Mouse (Mus musculus) embryonic facial prominence, embryonic 13.5 days (tissue): ENCODE measurements around the gene Adgra1. TPM values are rescaled to one million over a fixed set of nuclear protein-coding genes. Genes with fewer than 3 reads are reported as not detected.
A peak's percentile ranks its signal among the peaks of the same experiment; 100 is the strongest.

Source experiments
- ATAC-seq: fragments of 200-750 bp; cut with Nextera tagmentation; 2 replicates; pipeline ENCODE4 v1.8.0; 2017; ENCODE audit warnings: low read depth; ENCODE audit not compliant: insufficient number of reproducible peaks, insufficient read depth, low FRiP score, low TSS enrichment
- H3K27ac ChIP-seq: fragments of 300-500 bp; sonication (generic); 2 replicates; pipeline ENCODE4 v1.5.1; 2015; ENCODE audit warnings: moderate library complexity, mild to moderate bottlenecking, inconsistent platforms
- H3K27me3 ChIP-seq: fragments of 300-500 bp; sonication (generic); 2 replicates; pipeline ENCODE4 v1.6.1; 2015; ENCODE audit warnings: mild to moderate bottlenecking, inconsistent platforms
- H3K36me3 ChIP-seq: fragments of 300-500 bp; sonication (generic); 2 replicates; pipeline ENCODE4 v1.6.1; 2015; ENCODE audit warnings: mild to moderate bottlenecking, inconsistent platforms
- H3K4me1 ChIP-seq: fragments of 300-500 bp; sonication (generic); 2 replicates; pipeline ENCODE4 v1.6.1; 2015; ENCODE audit warnings: inconsistent platforms
- H3K4me2 ChIP-seq: fragments of 300-500 bp; sonication (generic); 2 replicates; pipeline ENCODE4 v1.6.1; 2015; ENCODE audit warnings: moderate library complexity, mild to moderate bottlenecking, inconsistent platforms
- H3K4me3 ChIP-seq: fragments of 300-500 bp; sonication (generic); 2 replicates; pipeline ENCODE4 v1.5.1; 2015; ENCODE audit warnings: mild to moderate bottlenecking, inconsistent platforms
- H3K9ac ChIP-seq: fragments of 300-500 bp; sonication (generic); 2 replicates; pipeline ENCODE4 v1.6.1; 2015; ENCODE audit warnings: mild to moderate bottlenecking, inconsistent platforms
- H3K9me3 ChIP-seq: fragments of 300-500 bp; sonication (generic); 2 replicates; pipeline ENCODE4 v1.6.1; 2016; ENCODE audit warnings: inconsistent platforms
- WGBS: fragments of 180-500 bp; shearing (Covaris S2); methylation state at CpG from one replicate; pipeline ENCODE4 v1.1.7; 2015; ENCODE audit warnings: mixed read lengths; 5-methylcytosine and 5-hydroxymethylcytosine counted together
- polyA plus RNA-seq: library from polyadenylated mRNA; unstranded; fragments of >200 nt; fragmentation: Nextera tagmentation; extraction: Ambion mirVana; gene quantifications from 2 replicates; pipeline ENCODE4 v1.2.1, GENCODE M21; 2015

The Adgra1 gene
- polyA plus RNA-seq, 1 experiment from 2014 or later = 1.4 TPM

DNA sequence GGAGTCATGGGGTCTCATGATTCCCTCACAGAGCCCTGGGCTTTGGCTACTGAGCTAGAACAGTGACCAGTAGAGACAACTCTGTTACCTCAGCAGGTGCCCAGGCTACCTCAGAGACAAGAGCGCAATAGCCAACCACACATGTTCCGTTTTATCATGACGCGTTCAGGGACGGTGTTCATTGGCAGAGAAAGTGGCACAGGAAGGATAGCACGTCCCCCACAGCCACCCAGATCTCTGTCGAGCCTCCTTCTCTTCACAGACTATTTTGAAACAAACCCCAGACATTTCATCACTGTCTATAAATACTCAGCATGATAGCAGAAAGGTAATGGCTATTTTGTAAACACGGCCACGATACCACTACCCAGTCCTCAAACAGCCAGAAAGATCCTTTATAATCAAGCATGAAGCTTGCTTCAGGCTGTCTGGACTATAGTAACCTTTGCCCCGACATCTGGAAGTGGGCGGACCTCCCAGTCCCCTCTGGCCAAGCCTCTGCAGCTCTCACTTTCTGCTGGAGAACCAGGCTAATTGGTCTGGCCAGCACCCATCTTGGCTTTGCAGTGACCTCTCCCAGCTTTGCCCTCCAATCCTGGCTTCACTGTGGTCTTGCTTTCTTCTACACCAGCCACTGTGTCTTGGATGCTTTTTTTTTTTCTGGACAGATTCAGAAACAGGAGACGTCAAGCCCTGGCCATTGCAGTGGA lies 11.5 kb upstream of the Adgra1 start:
- Histone ChIP-seq H3K9ac (no peak overlapping the region), H3K9me3 (no peaks in the 10 kb centered on the region), H3K27me3 (no peaks in the 10 kb centered on the region; the same call in 1 of the 2 replicates), H3K4me3 (no peak overlapping the region), H3K27ac (no peak overlapping the region), H3K36me3 (no peaks in the 10 kb centered on the region), H3K4me1 (no peaks in the 10 kb centered on the region), H3K4me2 (no peak overlapping the region)
- 47% methylated on average over 12 of the region's 12 CpGs for WGBS
- ATAC-seq = no peak

DNA sequence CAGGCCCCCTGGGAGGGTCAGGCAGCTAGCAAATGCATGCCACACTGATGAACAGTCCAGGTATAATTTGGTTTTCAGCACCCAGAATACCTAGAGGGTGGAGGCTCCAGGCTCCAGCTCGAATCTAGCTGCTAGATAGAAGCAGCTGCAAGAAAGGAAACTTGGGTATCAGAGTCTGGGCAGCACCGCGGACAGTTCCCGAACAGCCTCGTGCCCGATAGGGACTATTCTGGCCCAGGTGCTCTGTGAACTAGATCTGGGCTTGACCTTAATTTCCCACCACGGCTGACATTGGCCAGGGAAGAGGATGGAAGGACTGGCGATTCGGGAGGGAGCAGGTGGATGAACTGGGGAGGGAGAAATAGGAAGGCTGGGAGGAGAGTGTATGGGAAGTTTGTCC lies 6.3 kb upstream of the Adgra1 start:
- H3K4me1 ChIP-seq = no peaks in the 10 kb centered on the region
- H3K9ac ChIP-seq = no peak overlapping the region
- H3K9me3 ChIP-seq = no peaks in the 10 kb centered on the region
- WGBS = 6% methylated on average over 9 of the region's 9 CpGs
- ATAC-seq = no peak
- H3K4me2 ChIP-seq = no peak overlapping the region
- H3K4me3 ChIP-seq = no peak overlapping the region
- H3K27me3 ChIP-seq = peaks cover 18% of the 10 kb centered on the region
- no peaks in the 10 kb centered on the region for H3K36me3 ChIP-seq
- H3K27ac ChIP-seq = no peak overlapping the region

DNA sequence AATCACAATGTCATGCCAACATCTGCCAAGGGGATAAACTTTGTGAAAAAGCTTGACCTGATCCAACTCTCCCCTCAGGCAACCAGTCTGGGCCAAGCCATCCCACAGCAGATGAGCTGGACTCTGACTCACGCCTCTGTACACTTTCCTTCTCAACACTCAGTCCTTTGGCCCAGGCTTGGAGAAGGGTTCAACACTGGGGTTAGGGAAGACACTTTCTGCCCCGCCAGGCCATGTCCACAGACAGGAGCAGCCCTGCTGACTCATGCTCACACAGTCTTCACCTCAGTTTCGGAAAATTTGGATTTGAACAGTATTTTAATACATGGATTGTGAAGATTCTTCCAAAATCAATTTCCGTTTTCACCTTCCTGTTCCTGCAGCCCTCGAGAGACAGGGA lies 442 bp upstream of the Adgra1 start:
- Histone ChIP-seq H3K9ac (peak overlapping the region; percentile 58; the same call in 1 of the 2 replicates), H3K4me3 (peak overlapping the region; percentile 29), H3K27me3 (peaks cover 53% of the 10 kb centered on the region), H3K36me3 (no peaks in the 10 kb centered on the region), H3K9me3 (no peaks in the 10 kb centered on the region), H3K4me2 (peak overlapping the region; percentile 59), H3K27ac (no peak overlapping the region), H3K4me1 (peaks cover 14% of the 10 kb centered on the region)
- 20% methylated on average over 5 of the region's 5 CpGs for WGBS
- no peak for ATAC-seq

DNA sequence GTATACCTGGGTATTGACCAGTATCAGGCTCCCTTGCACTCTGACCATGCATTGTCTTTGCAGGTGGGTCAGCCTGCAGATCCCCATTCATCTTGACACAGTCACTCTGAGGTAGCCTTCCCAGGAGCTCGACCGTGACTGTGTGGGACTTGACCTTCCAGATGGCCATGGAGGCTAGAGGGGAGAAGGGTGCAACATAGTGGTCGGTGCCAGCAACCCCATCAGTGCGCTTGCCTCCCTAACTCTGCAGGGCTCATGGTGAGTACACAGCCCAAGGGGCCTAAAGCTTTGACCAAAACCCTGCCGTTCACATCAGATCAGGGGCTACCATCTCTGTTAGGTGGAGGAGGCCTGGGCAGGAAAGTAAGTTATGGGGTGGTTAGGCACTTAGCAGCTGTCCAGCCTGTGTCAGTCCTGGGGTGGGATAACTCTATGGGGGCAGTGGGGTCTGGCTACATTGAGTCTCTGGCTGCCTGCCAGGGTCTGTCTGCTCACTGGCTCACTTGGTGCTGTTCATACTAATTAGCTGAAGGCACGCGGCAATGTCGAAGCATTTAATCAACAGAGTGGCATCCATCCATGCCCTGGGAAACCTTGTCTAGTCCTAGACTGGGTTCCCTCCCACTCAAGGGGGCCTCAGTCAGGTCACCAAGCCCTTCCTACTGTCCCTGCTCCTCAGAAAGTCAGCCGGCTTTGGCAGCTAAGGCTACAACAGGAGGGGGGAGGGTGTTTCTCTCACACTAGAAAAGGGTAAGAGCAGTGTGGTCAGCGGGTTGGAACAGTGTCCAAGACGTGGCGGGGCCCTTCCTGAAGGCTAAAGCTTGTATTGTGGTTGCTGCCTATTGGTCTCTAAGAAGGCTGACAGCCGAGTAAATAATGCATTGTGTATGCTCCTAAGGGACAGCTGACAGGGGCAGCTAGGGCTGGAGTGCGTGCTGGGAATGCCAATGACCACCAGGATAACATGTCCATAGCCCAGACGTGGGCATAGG lies 1.5 kb downstream of the Adgra1 start:
- Histone ChIP-seq H3K4me3 (no peak overlapping the region), H3K9me3 (no peaks in the 10 kb centered on the region), H3K9ac (no peak overlapping the region), H3K4me1 (peaks cover 14% of the 10 kb centered on the region), H3K27me3 (peaks cover 53% of the 10 kb centered on the region), H3K4me2 (no peak overlapping the region), H3K36me3 (no peaks in the 10 kb centered on the region), H3K27ac (no peak overlapping the region)
- ATAC-seq = no peak
- WGBS = 59% methylated on average over 15 of the region's 15 CpGs

DNA sequence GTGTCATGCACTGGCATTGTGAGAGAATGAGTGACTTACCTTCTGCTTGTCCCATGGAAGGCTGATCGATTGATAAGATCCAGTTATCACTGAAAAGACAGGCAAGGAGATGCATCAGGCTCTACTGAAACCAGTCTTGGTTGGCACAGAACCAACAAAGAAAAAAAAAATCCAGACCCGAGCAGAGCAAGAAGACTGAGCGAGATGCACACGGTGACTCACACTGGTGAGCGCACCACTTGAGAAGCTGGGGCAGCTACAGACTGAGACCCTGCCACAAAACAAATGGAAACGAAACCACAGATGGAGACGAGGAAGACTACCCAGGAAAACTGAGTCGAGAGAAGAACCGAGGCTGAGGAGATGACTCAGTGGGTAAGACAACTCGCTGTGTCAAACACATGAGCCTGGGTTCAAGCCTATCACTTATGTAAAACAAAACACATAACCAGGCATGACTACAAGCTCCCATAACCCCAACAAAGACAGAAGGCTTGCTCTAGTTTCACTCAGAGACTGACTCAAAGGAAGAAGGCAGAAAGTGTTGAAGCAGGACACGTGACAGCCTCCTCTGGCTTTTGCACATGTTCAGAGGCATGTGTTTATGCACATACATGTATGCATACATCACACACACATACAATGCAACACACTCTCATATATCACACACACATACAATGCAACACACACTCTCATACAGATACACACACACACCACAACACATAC lies 6.6 kb downstream of the Adgra1 start:
- H3K27ac ChIP-seq = no peak overlapping the region
- H3K27me3 ChIP-seq = peaks cover 11% of the 10 kb centered on the region
- H3K4me3 ChIP-seq = no peak overlapping the region
- ATAC-seq = no peak
- H3K4me2 ChIP-seq = no peak overlapping the region
- no peaks in the 10 kb centered on the region for H3K4me1 ChIP-seq
- no peaks in the 10 kb centered on the region for H3K9me3 ChIP-seq
- H3K36me3 ChIP-seq = no peaks in the 10 kb centered on the region
- H3K9ac ChIP-seq = no peak overlapping the region
- 82% methylated on average over 11 of the region's 11 CpGs for WGBS

DNA sequence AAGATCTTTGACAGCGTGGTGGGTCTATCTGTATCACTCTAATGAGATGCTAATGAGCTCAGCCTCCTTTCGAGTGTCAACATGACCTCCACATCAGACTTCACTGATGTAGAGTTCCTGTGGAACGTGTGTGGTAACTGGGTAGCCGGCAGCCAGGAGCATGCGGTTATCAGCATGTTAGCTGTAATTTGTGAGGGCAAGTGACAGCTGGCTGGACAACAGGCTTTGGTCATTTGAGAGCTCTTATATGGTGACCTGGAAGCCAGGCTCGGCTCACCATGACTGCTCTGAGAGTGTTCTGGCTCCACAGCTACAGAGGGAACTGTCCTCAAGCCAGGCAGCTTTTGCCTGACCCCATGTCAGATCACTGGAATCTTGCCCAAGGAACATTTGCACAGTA lies 8.4 kb downstream of the Adgra1 start:
- ATAC-seq = no peak
- H3K4me1 ChIP-seq = no peaks in the 10 kb centered on the region
- H3K36me3 ChIP-seq = no peaks in the 10 kb centered on the region
- no peak overlapping the region for H3K27ac ChIP-seq
- H3K9ac ChIP-seq = no peak overlapping the region
- no peak overlapping the region for H3K4me3 ChIP-seq
- H3K4me2 ChIP-seq = no peak overlapping the region
- no peaks in the 10 kb centered on the region for H3K9me3 ChIP-seq
- H3K27me3 ChIP-seq = 0 out of 2 replicates have a peak, but pooled peaks cover 1% of the 10 kb centered on the region
- 76% methylated on average over 6 of the region's 6 CpGs for WGBS

DNA sequence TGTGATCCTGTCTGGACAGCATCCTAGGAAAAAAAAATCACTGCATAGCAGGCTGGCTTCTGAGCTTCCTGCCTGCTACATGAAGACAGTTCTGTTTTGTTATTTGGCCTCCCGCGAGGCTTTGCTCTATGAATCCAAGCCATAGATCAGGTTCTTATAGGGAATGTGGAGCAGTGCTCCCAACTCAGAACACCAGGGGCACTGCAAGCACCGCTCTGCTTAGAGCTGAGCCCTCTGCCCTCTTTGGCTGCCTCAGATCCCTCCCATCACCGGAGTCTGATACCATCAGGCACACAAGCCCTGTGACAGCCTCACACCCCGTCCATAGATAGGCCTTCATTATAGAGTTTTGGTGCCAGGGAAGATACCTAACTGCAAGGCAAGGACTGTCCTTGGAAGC lies 9.2 kb downstream of the Adgra1 start:
- no peaks in the 10 kb centered on the region for H3K4me1 ChIP-seq
- H3K36me3 ChIP-seq = no peaks in the 10 kb centered on the region
- 48% methylated on average over 5 of the region's 5 CpGs for WGBS
- H3K9me3 ChIP-seq = no peaks in the 10 kb centered on the region
- no peak for ATAC-seq
- H3K9ac ChIP-seq = no peak overlapping the region
- H3K27ac ChIP-seq = no peak overlapping the region
- H3K4me2 ChIP-seq = no peak overlapping the region
- no peaks in the 10 kb centered on the region for H3K27me3 ChIP-seq
- no peak overlapping the region for H3K4me3 ChIP-seq

DNA sequence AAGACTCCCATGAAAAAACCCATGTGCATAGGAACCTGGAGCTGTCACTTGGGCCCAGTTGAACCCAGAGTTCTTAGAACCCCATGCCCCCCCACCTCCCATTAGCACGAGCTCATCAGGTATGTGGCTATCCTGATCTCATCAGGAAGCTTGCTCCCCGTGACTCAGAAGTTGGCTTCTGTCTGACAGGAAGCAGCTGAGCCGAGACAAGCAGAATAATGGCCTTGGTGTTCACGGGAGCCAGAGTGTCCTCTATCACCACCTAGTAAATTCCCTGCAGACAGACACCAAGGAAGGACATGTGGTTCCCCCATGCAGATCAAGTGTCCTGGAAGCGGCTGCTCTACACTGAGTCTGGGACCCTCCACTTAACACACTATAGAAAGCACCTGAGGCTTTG lies 9.8 kb downstream of the Adgra1 start:
- no peaks in the 10 kb centered on the region for H3K36me3 ChIP-seq
- no peaks in the 10 kb centered on the region for H3K27me3 ChIP-seq
- no peaks in the 10 kb centered on the region for H3K4me1 ChIP-seq
- no peak overlapping the region for H3K27ac ChIP-seq
- H3K4me2 ChIP-seq = no peak overlapping the region
- H3K9ac ChIP-seq = no peak overlapping the region
- H3K4me3 ChIP-seq = no peak overlapping the region
- 41% methylated on average over 5 of the region's 5 CpGs for WGBS
- no peak for ATAC-seq
- no peaks in the 10 kb centered on the region for H3K9me3 ChIP-seq

DNA sequence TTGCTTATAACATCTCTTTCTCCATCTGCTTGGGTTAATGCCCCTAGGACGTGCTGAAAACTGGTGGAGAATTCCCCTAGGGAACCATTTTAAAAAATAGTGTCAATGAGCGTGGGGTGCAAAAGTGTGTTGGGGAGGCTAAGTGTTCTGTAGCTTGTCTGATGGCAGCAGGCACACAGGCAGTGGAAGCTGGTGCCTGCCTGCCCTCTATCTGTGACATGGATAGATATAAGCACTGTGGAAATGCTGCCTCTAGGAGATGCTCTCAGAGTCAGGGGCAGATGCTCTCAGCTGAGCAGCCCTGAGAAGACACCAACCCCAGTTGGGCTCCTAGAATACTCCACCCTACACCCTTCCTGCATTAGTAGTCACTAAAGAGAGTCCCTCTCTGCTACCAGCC lies 11.1 kb downstream of the Adgra1 start:
- 75% methylated on average over 2 of the region's 2 CpGs for WGBS
- Histone ChIP-seq H3K27ac (no peak overlapping the region), H3K9ac (no peak overlapping the region), H3K4me2 (no peak overlapping the region), H3K4me1 (no peaks in the 10 kb centered on the region), H3K9me3 (no peaks in the 10 kb centered on the region), H3K4me3 (no peak overlapping the region), H3K36me3 (no peaks in the 10 kb centered on the region), H3K27me3 (no peaks in the 10 kb centered on the region)
- ATAC-seq = no peak

DNA sequence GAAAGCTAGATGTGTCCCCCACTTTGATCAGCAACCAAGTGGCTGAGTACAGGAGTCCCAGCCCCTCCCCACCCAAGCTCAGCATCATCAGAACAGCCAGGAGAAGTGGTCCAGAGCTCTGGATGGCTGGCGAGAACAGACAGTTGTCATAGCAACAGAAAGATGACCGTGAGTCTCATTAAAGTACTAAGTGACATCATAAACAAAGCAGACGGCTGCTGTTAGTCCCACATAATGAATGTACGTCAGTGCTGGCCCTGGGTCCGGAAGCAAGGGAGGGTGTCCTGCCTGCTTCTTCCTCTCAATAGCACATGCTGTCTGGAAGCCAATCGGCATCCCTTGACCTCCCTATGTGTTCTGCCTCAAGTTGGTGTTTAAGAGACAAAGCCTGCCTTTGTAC lies 16.2 kb downstream of the Adgra1 start:
- no peak for ATAC-seq
- Histone ChIP-seq H3K9ac (no peak overlapping the region), H3K4me1 (no peaks in the 10 kb centered on the region), H3K36me3 (no peaks in the 10 kb centered on the region), H3K27me3 (no peaks in the 10 kb centered on the region; the same call in 1 of the 2 replicates), H3K27ac (no peak overlapping the region), H3K4me2 (no peak overlapping the region), H3K4me3 (no peak overlapping the region), H3K9me3 (no peaks in the 10 kb centered on the region)
- 20% methylated on average over 6 of the region's 6 CpGs for WGBS

DNA sequence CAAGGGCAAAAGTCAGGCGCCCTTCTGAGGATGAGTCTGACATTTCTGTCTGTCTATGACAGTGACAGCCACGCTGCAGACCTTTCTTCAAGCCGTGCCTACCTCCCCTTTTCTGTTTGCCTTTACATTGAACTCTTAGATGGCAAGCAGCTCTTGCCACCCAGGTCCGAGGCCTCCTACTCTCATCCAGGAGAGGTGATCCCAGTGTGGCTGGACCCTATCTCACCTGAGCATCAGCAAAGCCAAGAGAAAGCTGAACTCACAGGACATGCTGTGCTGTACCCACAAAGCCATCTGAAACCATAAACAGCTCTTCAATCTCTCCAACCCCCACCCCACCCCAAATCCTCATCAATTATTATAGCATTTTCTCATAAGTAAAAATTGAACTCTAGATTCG lies 16.7 kb downstream of the Adgra1 start:
- no peaks in the 10 kb centered on the region for H3K36me3 ChIP-seq
- no peaks in the 10 kb centered on the region; the same call in 1 of the 2 replicates for H3K27me3 ChIP-seq
- ATAC-seq = no peak
- H3K9ac ChIP-seq = no peak overlapping the region
- H3K4me2 ChIP-seq = no peak overlapping the region
- no peak overlapping the region for H3K27ac ChIP-seq
- 67% methylated on average over 5 of the region's 5 CpGs for WGBS
- no peaks in the 10 kb centered on the region for H3K4me1 ChIP-seq
- no peaks in the 10 kb centered on the region for H3K9me3 ChIP-seq
- no peak overlapping the region for H3K4me3 ChIP-seq
